Mouse (Mus musculus) cerebellum, adult 2 months (tissue): ENCODE data around the gene Atp11c.

Source experiments
- CTCF ChIP-seq: fragments of 200-500 bp; IDR thresholded peaks from 2 replicates; pipeline ENCODE4 v1.5.1; 2011; ENCODE audit warnings: low read depth, mild to moderate bottlenecking, control low read depth, low read length, moderate library complexity, borderline replicate concordance; ENCODE audit not compliant: insufficient read depth
- POLR2A ChIP-seq: fragments of 200-500 bp; IDR thresholded peaks from 2 replicates; pipeline ENCODE4 v1.6.1; 2011; ENCODE audit warnings: low read length, control low read depth, borderline replicate concordance; ENCODE audit not compliant: insufficient read depth

DNA sequence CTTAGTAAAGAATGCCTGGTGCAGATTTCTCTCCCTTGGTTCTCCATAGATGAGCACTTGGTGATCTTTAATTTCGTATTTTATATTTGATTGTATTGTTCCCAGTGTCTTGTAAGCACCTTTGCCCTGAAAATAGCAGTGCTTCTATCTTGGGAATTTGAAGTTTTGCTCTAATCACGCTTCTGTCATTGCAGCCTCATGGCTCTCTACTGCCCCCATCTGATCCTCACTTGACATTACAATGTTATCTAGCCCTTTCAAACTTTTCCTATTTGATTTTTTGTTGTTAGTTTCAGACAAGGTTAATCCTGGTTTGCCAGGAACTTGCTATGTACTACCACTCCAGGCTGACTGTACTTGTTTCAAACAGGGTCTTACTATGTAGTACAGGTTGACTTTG is 128.7 kb downstream of the Atp11c start:
- TF ChIP-seq CTCF = no peak; the same call in 1 of the 2 replicates
- TF ChIP-seq POLR2A = no peak
